Mouse (Mus musculus) kidney, postnatal 0 days (tissue): ENCODE results near the gene Gm14569. TPM values are rescaled to one million over a fixed set of nuclear protein-coding genes. Genes with fewer than 3 reads are reported as not detected.
A peak's percentile ranks its signal among the peaks of the same experiment; 100 is the strongest.

Experiments used
- ATAC-seq: fragments of 200-750 bp; cut with Nextera tagmentation; replicated peaks from 2 replicates; pipeline ENCODE4 v1.8.0; 2017; ENCODE audit warnings: low read depth, moderate number of reproducible peaks, moderate TSS enrichment, moderate library complexity; ENCODE audit not compliant: low FRiP score
- DNase-seq: peaks from one replicate; pipeline ENCODE4 v3.0.0-alpha.2; 2016; ENCODE audit warnings: low spot score
- H3K27ac ChIP-seq: fragments of 300-500 bp; sonication (generic); 2 replicates; pipeline ENCODE4 v1.5.1; 2014; ENCODE audit warnings: mild to moderate bottlenecking
- H3K27me3 ChIP-seq: fragments of 300-500 bp; sonication (generic); 2 replicates; pipeline ENCODE4 v1.6.1; 2014; ENCODE audit warnings: low read length, mixed read lengths; ENCODE audit not compliant: insufficient read depth
- H3K36me3 ChIP-seq: fragments of 300-500 bp; sonication (generic); 2 replicates; pipeline ENCODE4 v1.6.1; 2014; ENCODE audit warnings: low read length, mixed read lengths; ENCODE audit not compliant: insufficient read depth
- H3K4me1 ChIP-seq: fragments of 300-500 bp; sonication (generic); replicated peaks from 2 replicates; pipeline ENCODE4 v1.6.1; 2014; ENCODE audit warnings: antibody characterized with exemption, low read length, mixed read lengths; ENCODE audit not compliant: insufficient read depth
- H3K4me2 ChIP-seq: fragments of 300-500 bp; sonication (generic); 2 replicates; pipeline ENCODE4 v1.6.1; 2014; ENCODE audit warnings: mild to moderate bottlenecking, low read length, moderate library complexity, mixed read lengths
- H3K4me3 ChIP-seq: fragments of 300-500 bp; sonication (generic); replicated peaks from 2 replicates; pipeline ENCODE4 v1.5.1; 2014; ENCODE audit warnings: low read depth, low read length
- H3K9ac ChIP-seq: fragments of 300-500 bp; sonication (generic); 2 replicates; pipeline ENCODE4 v1.6.1; 2014; ENCODE audit warnings: low read depth, low read length
- H3K9me3 ChIP-seq: fragments of 300-500 bp; sonication (generic); replicated peaks from 2 replicates; pipeline ENCODE4 v1.6.1; 2016; ENCODE audit warnings: low read length, inconsistent platforms, mixed read lengths
- CTCF ChIP-seq: IDR thresholded peaks from 2 replicates; pipeline ENCODE4 v1.5.1; 2016; ENCODE audit warnings: antibody characterized with exemption, low read depth, mild to moderate bottlenecking, moderate library complexity
- WGBS: fragments of 180-500 bp; shearing (Covaris S2); extraction: QIAGEN DNeasy Blood & Tissue Kit; methylation state at CpG from one replicate; pipeline ENCODE4 v1.1.7; 2014; 5-methylcytosine and 5-hydroxymethylcytosine counted together
- polyA plus RNA-seq: library from polyadenylated mRNA; unstranded; fragments of >200 nt; fragmentation: Nextera tagmentation; extraction: Ambion mirVana; gene quantifications from 2 replicates; pipeline ENCODE4 v1.2.1, GENCODE M21; 2015

Gm14569 gene
- polyA plus RNA-seq, 1 experiment from 2014 or later, result not detected

- no peak for DNase-seq
- Histone ChIP-seq H3K9me3 (no peaks in the 10 kb centered on the region), H3K27ac (no peak overlapping the region), H3K4me1 (no peaks in the 10 kb centered on the region), H3K36me3 (no peaks in the 10 kb centered on the region), H3K9ac (no peak overlapping the region), H3K4me2 (no peak overlapping the region), H3K27me3 (no peaks in the 10 kb centered on the region), H3K4me3 (no peak overlapping the region)
- WGBS, result 48% methylated on average over 6 of the region's 6 CpGs
- TF ChIP-seq CTCF, result peak; percentile 42
- ATAC-seq, result no peak
Observed at GRCm38 (mm10) chrX:36434993-36435392, 56.6 kb downstream of the Gm14569 start.

- H3K9ac ChIP-seq, result no peak overlapping the region
- no peaks in the 10 kb centered on the region for H3K4me1 ChIP-seq
- H3K27me3 ChIP-seq, result no peaks in the 10 kb centered on the region
- ATAC-seq (no peak), DNase-seq (no peak)
- H3K4me3 ChIP-seq, result no peak overlapping the region
- H3K36me3 ChIP-seq, result no peaks in the 10 kb centered on the region
- H3K4me2 ChIP-seq, result no peak overlapping the region
- H3K9me3 ChIP-seq, result no peaks in the 10 kb centered on the region
- H3K27ac ChIP-seq, result no peak overlapping the region
- 88% methylated on average over 3 of the region's 3 CpGs for WGBS
- no peak for TF ChIP-seq CTCF
Observed at GRCm38 (mm10) chrX:36419153-36419552, 72.5 kb downstream of the Gm14569 start.

GRCm38 (mm10) chrX:36402316-36402715 lies 89.3 kb downstream of the Gm14569 start:
- Histone ChIP-seq H3K27me3 (no peaks in the 10 kb centered on the region), H3K4me1 (no peaks in the 10 kb centered on the region), H3K4me2 (no peak overlapping the region), H3K9me3 (no peaks in the 10 kb centered on the region), H3K36me3 (no peaks in the 10 kb centered on the region), H3K9ac (no peak overlapping the region), H3K27ac (no peak overlapping the region), H3K4me3 (no peak overlapping the region)
- 62% methylated on average over 6 of the region's 6 CpGs for WGBS
- TF ChIP-seq CTCF, result peak; percentile 52
- no peak for DNase-seq
- no peak for ATAC-seq

GRCm38 (mm10) chrX:36400980-36401379 lies 90.7 kb downstream of the Gm14569 start, which contains the start of gene Gm6268:
Gm6268 (plus strand) TSS chrX:36401280.
- ATAC-seq (no peak), DNase-seq (no peak)
- H3K36me3 ChIP-seq, result no peaks in the 10 kb centered on the region
- H3K4me2 ChIP-seq, result no peak within 1 kb of the TSS
- H3K4me1 ChIP-seq, result no peaks in the 10 kb centered on the region
- H3K4me3 ChIP-seq, result no peak within 1 kb of the TSS
- H3K9ac ChIP-seq, result no peak within 1 kb of the TSS
- H3K27me3 ChIP-seq, result no peaks in the 10 kb centered on the region
- no peaks in the 10 kb centered on the region for H3K9me3 ChIP-seq
- H3K27ac ChIP-seq, result no peak within 1 kb of the TSS
- WGBS, result 93% methylated on average over 13 of the region's 13 CpGs
- no peak for TF ChIP-seq CTCF

GRCm38 (mm10) chrX:36393279-36393678 lies 98.4 kb downstream of the Gm14569 start:
- peak; percentile 63 for TF ChIP-seq CTCF
- H3K27ac ChIP-seq, result no peak overlapping the region
- no peak overlapping the region for H3K4me3 ChIP-seq
- H3K9ac ChIP-seq, result no peak overlapping the region
- 59% methylated on average over 6 of the region's 6 CpGs for WGBS
- H3K4me1 ChIP-seq, result no peaks in the 10 kb centered on the region
- H3K27me3 ChIP-seq, result no peaks in the 10 kb centered on the region
- DNase-seq, result peak; percentile 74
- H3K36me3 ChIP-seq, result no peaks in the 10 kb centered on the region
- no peak overlapping the region for H3K4me2 ChIP-seq
- no peak for ATAC-seq
- H3K9me3 ChIP-seq, result no peaks in the 10 kb centered on the region

- no peak for TF ChIP-seq CTCF
- Histone ChIP-seq H3K36me3 (no peaks in the 10 kb centered on the region), H3K9ac (no peak overlapping the region), H3K4me1 (no peaks in the 10 kb centered on the region), H3K4me3 (no peak overlapping the region), H3K4me2 (no peak overlapping the region), H3K27ac (no peak overlapping the region), H3K9me3 (no peaks in the 10 kb centered on the region), H3K27me3 (no peaks in the 10 kb centered on the region)
- no peak for DNase-seq
- no peak for ATAC-seq
- WGBS, result 77% methylated on average over 6 of the region's 6 CpGs
Observed at GRCm38 (mm10) chrX:36392672-36393071, 99.0 kb downstream of the Gm14569 start.

GRCm38 (mm10) chrX:36390503-36390902 lies 101.1 kb downstream of the Gm14569 start:
- WGBS, result 48% methylated on average over 2 of the region's 2 CpGs
- ATAC-seq (no peak), DNase-seq (no peak)
- Histone ChIP-seq H3K36me3 (no peaks in the 10 kb centered on the region), H3K4me2 (no peak overlapping the region), H3K9me3 (no peaks in the 10 kb centered on the region), H3K4me1 (no peaks in the 10 kb centered on the region), H3K4me3 (no peak overlapping the region), H3K9ac (no peak overlapping the region), H3K27ac (no peak overlapping the region), H3K27me3 (no peaks in the 10 kb centered on the region)
- TF ChIP-seq CTCF, result no peak
